Mouse (Mus musculus) ES-E14 (cell line): ENCODE measurements around the gene 2210010C04Rik. TPM values are rescaled to one million over a fixed set of nuclear protein-coding genes. Genes with fewer than 3 reads are reported as not detected.

Experiments
- DNase-seq: peaks from one replicate; pipeline ENCODE4 v3.0.0-alpha.2; 2013; ENCODE audit warnings: low read depth, low spot score
- H3K27ac ChIP-seq: 2 replicates; pipeline ENCODE4 v1.5.1; 2012; ENCODE audit warnings: low read depth, mild to moderate bottlenecking, low read length, moderate library complexity, mixed read lengths; ENCODE audit not compliant: poor library complexity, insufficient read depth, severe bottlenecking
- H3K36me3 ChIP-seq: 2 replicates; pipeline ENCODE4 v1.6.1; 2012; ENCODE audit warnings: mild to moderate bottlenecking, low read length, moderate library complexity, mixed read lengths; ENCODE audit not compliant: control insufficient read depth, poor library complexity, insufficient read depth, severe bottlenecking
- H3K4me1 ChIP-seq, 2 experiments: fragments of 150-350 bp in 1 of 2; sonication (generic) in 1 of 2; 2 replicates each; pipeline ENCODE4 v1.6.1; 2012; ENCODE audit warnings: low read length in 2 of 2, mild to moderate bottlenecking in 1 of 2, mixed read lengths in 1 of 2; ENCODE audit not compliant: control insufficient read depth in 2 of 2, insufficient read depth in 2 of 2, poor library complexity in 1 of 2
- H3K4me3 ChIP-seq, 2 experiments: fragments of 150-350 bp in 1 of 2; sonication (generic) in 1 of 2; 2 replicates each; pipeline ENCODE4 v1.5.1; 2012; ENCODE audit warnings: low read length in 2 of 2, low read depth in 1 of 2, mild to moderate bottlenecking in 1 of 2, mixed read lengths in 1 of 2; ENCODE audit not compliant: insufficient read depth in 1 of 2, poor library complexity in 1 of 2, severe bottlenecking in 1 of 2
- H3K9ac ChIP-seq: 2 replicates; pipeline ENCODE4 v1.6.1; 2012; ENCODE audit warnings: low read depth, mild to moderate bottlenecking, low read length, mixed read lengths; ENCODE audit not compliant: poor library complexity, insufficient read depth, severe bottlenecking
- H3K9me3 ChIP-seq: fragments of 150-350 bp; sonication (generic); 2 replicates; pipeline ENCODE4 v1.6.1; 2012; ENCODE audit warnings: low read depth, mild to moderate bottlenecking, low read length; ENCODE audit not compliant: control insufficient read depth, insufficient read depth
- CHD2 ChIP-seq: IDR thresholded peaks from 2 replicates; pipeline ENCODE4 v1.6.1; 2014; ENCODE audit warnings: mild to moderate bottlenecking, low read depth, low read length, inconsistent platforms
- HCFC1 ChIP-seq: IDR thresholded peaks from 2 replicates; pipeline ENCODE4 v1.6.1; 2012; ENCODE audit warnings: low read length, inconsistent platforms, borderline replicate concordance; ENCODE audit not compliant: insufficient read depth
- MAFK ChIP-seq: IDR thresholded peaks from 2 replicates; pipeline ENCODE4 v1.6.1; 2014; ENCODE audit warnings: mild to moderate bottlenecking, low read depth, low read length, inconsistent platforms; ENCODE audit not compliant: insufficient read depth
- ZC3H11A ChIP-seq: IDR thresholded peaks from 2 replicates; pipeline ENCODE4 v1.6.1; 2012; ENCODE audit warnings: low read depth, mild to moderate bottlenecking, inconsistent platforms, low read length, borderline replicate concordance
- ZNF384 ChIP-seq: IDR thresholded peaks from 2 replicates; pipeline ENCODE4 v1.6.1; 2012; ENCODE audit warnings: low read depth, low read length, inconsistent platforms
- in situ Hi-C, 2 experiments: fragments of 600-800 bp; cut with MboI; formaldehyde crosslinking; loops; one replicate each; pipeline ENCODE4 v1.15.1; 2025; ENCODE audit warnings: low sequenced_read_pairs in 2 of 2, inconsistent platforms in 1 of 2; ENCODE audit not compliant: unreplicated experiment in 2 of 2
- total RNA-seq: library from RNA; depleted of rRNA; stranded (reverse); fragments of 300-350 nt; gene quantifications from 2 replicates; pipeline ENCODE4 v1.2.3, GENCODE M21; 2012

2210010C04Rik gene
- total RNA-seq, 1 experiment: not detected

DNA sequence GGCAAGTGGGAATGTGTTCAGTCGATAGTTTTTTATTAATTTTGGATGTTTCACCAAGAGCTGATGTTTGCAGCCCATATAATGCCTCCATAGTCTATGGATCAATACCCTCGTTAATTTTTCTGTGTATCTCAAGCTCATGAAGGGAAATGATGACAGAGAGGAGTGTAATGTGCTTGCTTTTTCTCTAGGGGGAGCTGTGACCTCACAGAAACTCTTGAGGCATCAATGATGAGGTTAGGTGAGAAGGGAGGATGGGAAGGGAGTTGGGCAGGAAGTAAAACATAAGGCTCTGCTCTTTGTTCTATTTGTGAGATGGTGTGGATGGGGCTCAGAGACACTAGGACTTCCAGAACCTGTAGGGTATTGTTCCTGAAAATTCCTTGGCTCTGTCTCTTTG lies 11.2 kb upstream of the 2210010C04Rik start:
- TF ChIP-seq ZNF384 (no peak), MAFK (no peak), HCFC1 (no peak), CHD2 (no peak), ZC3H11A (no peak)
- no peak for DNase-seq
- no peaks in the 10 kb centered on the region for H3K9me3 ChIP-seq
- no peak overlapping the region for H3K9ac ChIP-seq
- no peak overlapping the region for H3K27ac ChIP-seq
- H3K4me1 ChIP-seq: no peaks in the 10 kb centered on the region
- H3K36me3 ChIP-seq: no peaks in the 10 kb centered on the region
- in situ Hi-C loops: no loop called here
- no peak overlapping the region for H3K4me3 ChIP-seq

DNA sequence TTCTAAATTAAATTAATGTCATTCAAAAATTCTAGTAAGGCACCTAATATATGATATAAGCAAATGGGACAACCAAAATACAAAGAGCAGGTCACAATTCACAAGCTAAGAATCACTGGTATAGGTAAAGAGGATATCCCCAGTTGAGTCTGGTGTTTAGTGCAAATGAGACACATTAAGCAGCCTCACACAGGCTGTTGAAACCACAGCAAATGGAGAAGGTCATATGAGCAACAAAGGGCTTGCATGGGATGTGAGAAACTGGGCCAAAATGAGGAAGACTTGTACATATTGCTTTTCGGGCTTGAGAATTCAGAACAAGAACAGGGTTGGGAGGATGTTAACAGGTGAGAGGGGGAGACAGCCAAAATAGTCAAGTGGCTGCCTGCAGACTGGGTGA lies 9.4 kb upstream of the 2210010C04Rik start:
- no peaks in the 10 kb centered on the region for H3K36me3 ChIP-seq
- H3K9ac ChIP-seq: no peak overlapping the region
- no peaks in the 10 kb centered on the region for H3K9me3 ChIP-seq
- H3K4me3 ChIP-seq: no peak overlapping the region
- no peak overlapping the region for H3K27ac ChIP-seq
- in situ Hi-C loops: no loop called here
- no peaks in the 10 kb centered on the region for H3K4me1 ChIP-seq
- DNase-seq: no peak
- TF ChIP-seq ZC3H11A (no peak), MAFK (no peak)

DNA sequence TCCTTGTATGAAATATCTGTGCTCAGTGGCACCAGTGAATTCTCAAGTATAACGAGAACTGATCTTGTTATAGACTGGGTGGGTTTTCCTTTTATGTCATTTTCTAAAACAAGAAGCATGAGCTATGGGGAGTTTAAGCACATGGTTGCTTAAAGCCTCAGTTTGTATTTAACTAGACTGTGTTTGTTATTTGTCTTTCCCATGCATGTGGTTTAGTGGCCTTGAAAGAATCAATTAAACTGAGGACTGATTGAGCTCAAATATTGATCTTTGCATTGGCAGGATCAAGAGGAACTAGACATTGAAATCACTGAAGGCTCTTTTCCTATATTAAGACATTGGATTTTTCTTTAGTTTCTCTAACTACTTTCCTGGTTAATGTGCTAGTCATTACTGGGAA lies 9.0 kb upstream of the 2210010C04Rik start:
- H3K9me3 ChIP-seq: no peaks in the 10 kb centered on the region
- in situ Hi-C loops: no loop called here
- no peak overlapping the region for H3K27ac ChIP-seq
- no peak overlapping the region for H3K4me3 ChIP-seq
- H3K9ac ChIP-seq: no peak overlapping the region
- TF ChIP-seq HCFC1 (no peak), MAFK (no peak), CHD2 (no peak), ZNF384 (no peak), ZC3H11A (no peak)
- no peaks in the 10 kb centered on the region for H3K36me3 ChIP-seq
- H3K4me1 ChIP-seq: no peaks in the 10 kb centered on the region
- no peak for DNase-seq

DNA sequence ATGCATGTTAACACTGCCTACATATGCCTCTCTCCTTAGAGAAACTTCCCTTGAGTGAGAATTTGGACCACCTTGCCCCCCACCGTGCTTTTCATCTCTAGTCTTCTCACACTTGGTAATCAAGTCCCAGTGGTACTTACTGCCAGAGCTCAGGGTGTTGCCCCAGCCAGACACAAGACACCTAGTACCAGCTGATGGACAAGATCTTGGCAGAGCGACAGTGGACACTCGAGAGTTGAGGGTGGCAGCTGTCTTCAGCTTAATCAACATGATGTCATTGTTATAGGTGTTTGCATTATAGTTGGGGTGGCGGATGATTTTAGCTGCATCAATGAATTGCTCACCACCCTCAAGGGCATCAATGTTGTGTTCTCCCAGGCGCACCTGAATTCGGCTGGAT lies 2.5 kb downstream of the 2210010C04Rik start:
- Histone ChIP-seq H3K4me1 (no peaks in the 10 kb centered on the region), H3K4me3 (no peak overlapping the region), H3K9ac (no peak overlapping the region), H3K36me3 (no peaks in the 10 kb centered on the region), H3K9me3 (no peaks in the 10 kb centered on the region), H3K27ac (no peak overlapping the region)
- in situ Hi-C loops: no loop called here
- TF ChIP-seq ZC3H11A (no peak), HCFC1 (no peak), ZNF384 (no peak), CHD2 (no peak), MAFK (no peak)
- DNase-seq: no peak

DNA sequence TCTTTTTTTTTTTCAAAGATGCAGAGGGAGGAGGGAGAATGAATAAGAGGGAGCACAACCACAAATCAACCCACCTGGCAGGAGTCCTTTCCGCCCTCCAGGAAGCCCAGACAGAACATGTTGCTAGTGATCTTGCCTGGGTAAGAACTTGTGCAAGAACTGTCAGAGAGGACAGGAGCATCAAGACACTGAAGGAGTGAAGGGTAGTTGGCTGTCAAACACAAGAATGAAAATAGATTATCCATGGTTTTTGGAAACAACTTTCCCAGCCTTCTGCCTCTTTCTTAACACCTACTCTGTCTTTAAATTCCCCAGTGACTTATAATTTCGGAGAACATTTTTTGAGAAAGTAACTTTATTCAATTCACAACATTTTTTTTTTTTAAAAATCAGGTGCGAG lies 3.1 kb downstream of the 2210010C04Rik start:
- H3K27ac ChIP-seq: no peak overlapping the region
- no peaks in the 10 kb centered on the region for H3K4me1 ChIP-seq
- H3K9ac ChIP-seq: no peak overlapping the region
- H3K4me3 ChIP-seq: no peak overlapping the region
- no peaks in the 10 kb centered on the region for H3K36me3 ChIP-seq
- no peaks in the 10 kb centered on the region for H3K9me3 ChIP-seq
- TF ChIP-seq MAFK (no peak), HCFC1 (no peak), ZC3H11A (no peak), CHD2 (no peak), ZNF384 (no peak)
- in situ Hi-C loops: no loop called here
- DNase-seq: no peak
